In the genomic region with DNA sequence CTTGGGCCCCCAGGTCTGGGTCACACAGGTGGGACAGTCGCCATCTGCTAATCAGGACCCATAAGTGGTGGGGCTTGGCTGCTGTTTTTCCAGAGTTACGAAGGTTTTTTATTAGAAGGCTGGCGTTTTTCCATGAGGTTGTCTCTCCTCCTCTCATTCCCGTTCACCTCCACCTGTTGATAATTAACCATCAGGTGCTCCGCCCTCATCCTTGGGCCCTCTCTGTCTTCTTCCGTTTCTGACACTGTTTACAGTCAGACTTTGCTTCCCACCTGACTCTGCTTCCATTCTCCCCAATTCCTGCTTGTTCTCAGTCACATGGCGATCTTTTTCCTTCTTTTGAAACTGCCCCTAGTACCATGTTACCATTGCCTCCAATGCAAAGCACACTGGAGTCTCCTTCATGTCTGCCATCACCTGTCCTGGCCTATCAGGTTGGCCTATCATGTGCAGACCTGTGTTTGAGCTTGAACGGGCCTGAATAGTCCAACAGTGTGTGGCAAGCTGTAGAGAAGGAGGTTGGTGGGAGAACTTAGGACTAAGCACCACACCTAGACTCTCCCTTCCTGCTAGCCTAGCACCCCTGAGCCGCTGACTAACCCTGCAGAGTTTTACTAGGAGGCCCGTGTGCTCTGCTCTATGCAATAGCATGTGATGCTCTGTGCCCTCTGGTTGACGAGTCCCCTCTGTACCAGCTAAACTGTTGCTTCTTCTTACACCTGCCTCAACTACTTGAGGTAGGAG, we compare ENCODE assay signal across 20 mouse cellular contexts.
DNase-seq lines count a peak whose midpoint lies in the region; ATAC-seq and TF ChIP-seq lines count a peak whose summit lies in the region.
"Had no signal": no experiment of that assay in that cellular context is flagged by ENCODE, and none has a peak within 500 bp of the region (broad histone marks: within the 10 kb centered on the region; RNA-seq: fewer than 3 reads in every experiment).

No protein-coding gene starts in this region.

- ATAC-seq in intestine, postnatal 0 days, result peak; percentile 84
- ATAC-seq in stomach, embryonic 14.5 days (ENCODE audit: insufficient number of reproducible peaks, insufficient read depth, low FRiP score, low read depth), result no peak
- no peak for ATAC-seq in hindbrain, embryonic 13.5 days (ENCODE audit: low FRiP score)
- ATAC-seq in heart, embryonic 12.5 days (ENCODE audit: insufficient number of reproducible peaks, low FRiP score), result no peak
- ATAC-seq: inflammation-experienced regulatory T-cells, adult 6 months; Patski had no signal

- H3K4me2 ChIP-seq in intestine, postnatal 0 days (replicated peaks; ENCODE audit: low read depth), result peak overlapping the region; percentile 44
- H3K4me2 ChIP-seq in stomach, embryonic 14.5 days (replicated peaks; ENCODE audit: low read depth, low read length), result no peak overlapping the region
- H3K4me2 ChIP-seq in hindbrain, embryonic 13.5 days, result no peak overlapping the region
- H3K4me2 ChIP-seq in heart, embryonic 12.5 days, result no peak overlapping the region
- H3K4me2 ChIP-seq: embryonic facial prominence, embryonic 12.5 days; heart, embryonic 15.5 days; lung, embryonic 14.5 days; midbrain, embryonic 11.5 days had no signal

- no peaks in the 10 kb centered on the region; the same call in 1 of the 2 replicates for H3K79me2 ChIP-seq in liver, adult 2 months (ENCODE audit: control insufficient read depth, insufficient read depth, low read length)

- H3K27ac ChIP-seq in liver, adult 2 months (replicated peaks; ENCODE audit: insufficient read depth, low read depth, low read length), result peak overlapping the region; percentile 76
- H3K27ac ChIP-seq in intestine, postnatal 0 days (ENCODE audit: low read depth, low read length), result peak overlapping the region; percentile 89
- peak overlapping the region; percentile 50; the same call in 1 of the 2 replicates for H3K27ac ChIP-seq in stomach, embryonic 14.5 days (ENCODE audit: low read length)
- no peak overlapping the region for H3K27ac ChIP-seq in hindbrain, embryonic 13.5 days
- H3K27ac ChIP-seq in heart, embryonic 12.5 days (ENCODE audit: poor library complexity, severe bottlenecking), result no peak overlapping the region
- H3K27ac ChIP-seq: embryonic facial prominence, embryonic 12.5 days; forebrain, embryonic 10.5 days; heart, embryonic 15.5 days; hindbrain, embryonic 10.5 days had no signal

- H3K27me3 ChIP-seq in liver, adult 2 months (ENCODE audit: control insufficient read depth, insufficient read depth, low read length), result no peaks in the 10 kb centered on the region
- no peaks in the 10 kb centered on the region for H3K27me3 ChIP-seq in intestine, postnatal 0 days (replicated peaks; ENCODE audit: control insufficient read depth, insufficient read depth, low read length)
- no peaks in the 10 kb centered on the region for H3K27me3 ChIP-seq in stomach, embryonic 14.5 days (ENCODE audit: control insufficient read depth, insufficient read depth, low read length)
- no peaks in the 10 kb centered on the region for H3K27me3 ChIP-seq in hindbrain, embryonic 13.5 days
- H3K27me3 ChIP-seq in heart, embryonic 12.5 days (replicated peaks), result no peaks in the 10 kb centered on the region
- H3K27me3 ChIP-seq: embryonic facial prominence, embryonic 12.5 days; heart, embryonic 15.5 days; Patski had no signal

- H3K9me3 ChIP-seq in intestine, postnatal 0 days (ENCODE audit: control insufficient read depth), result no peaks in the 10 kb centered on the region
- no peaks in the 10 kb centered on the region for H3K9me3 ChIP-seq in stomach, embryonic 14.5 days (ENCODE audit: control insufficient read depth, low read depth, low read length)
- H3K9me3 ChIP-seq in hindbrain, embryonic 13.5 days, result no peaks in the 10 kb centered on the region
- no peaks in the 10 kb centered on the region for H3K9me3 ChIP-seq in heart, embryonic 12.5 days (replicated peaks)
- H3K9me3 ChIP-seq: embryonic facial prominence, embryonic 12.5 days; forebrain, embryonic 10.5 days; heart, embryonic 15.5 days; hindbrain, embryonic 10.5 days had no signal

- peak; percentile 86 for DNase-seq in liver, adult 2 months (ENCODE audit: extremely low read depth, low read depth, low spot score)
- no peak for DNase-seq in liver
- DNase-seq in kidney, postnatal 25 days, result peak; percentile 89 to 91
- no peak for DNase-seq in adrenal gland, adult 2 months
- DNase-seq: B cell, adult 2 months; left cerebral cortex, postnatal 4 days; lung, embryonic 14.5 days; spleen, adult 18-20 months; thymus, adult 18-20 months had no signal

- 0 out of 2 replicates have a peak overlapping the region, but pooled peaks have one; percentile 22 for H3K9ac ChIP-seq in liver, adult 2 months (ENCODE audit: low read depth, low read length)
- 0 out of 2 replicates have a peak overlapping the region, but pooled peaks have one; percentile 26 for H3K9ac ChIP-seq in intestine, postnatal 0 days (ENCODE audit: low read depth, low read length)
- H3K9ac ChIP-seq in stomach, embryonic 14.5 days (replicated peaks; ENCODE audit: low read depth, low read length), result no peak overlapping the region
- no peak overlapping the region for H3K9ac ChIP-seq in hindbrain, embryonic 13.5 days
- no peak overlapping the region for H3K9ac ChIP-seq in heart, embryonic 12.5 days
- H3K9ac ChIP-seq: embryonic facial prominence, embryonic 12.5 days; heart, embryonic 15.5 days; lung, embryonic 14.5 days had no signal

- no peak for TF ChIP-seq CTCF in liver, adult 2 months (IDR thresholded peaks at IDR 0.05; ENCODE audit: low read depth, low read length)
- no peak for TF ChIP-seq CTCF in intestine, postnatal 0 days (IDR thresholded peaks at IDR 0.05; ENCODE audit: low read depth)

- H3K4me1 ChIP-seq in liver, adult 2 months (ENCODE audit: control insufficient read depth, insufficient read depth, low read length), result peaks cover 21% of the 10 kb centered on the region
- peaks cover 26% of the 10 kb centered on the region; the same call in 1 of the 2 replicates for H3K4me1 ChIP-seq in intestine, postnatal 0 days (replicated peaks; ENCODE audit: control insufficient read depth, insufficient read depth, low read length)
- H3K4me1 ChIP-seq in stomach, embryonic 14.5 days (ENCODE audit: control insufficient read depth, insufficient read depth, low read length), result peaks cover 3% of the 10 kb centered on the region; the same call in 1 of the 2 replicates
- H3K4me1 ChIP-seq in hindbrain, embryonic 13.5 days (replicated peaks), result no peaks in the 10 kb centered on the region
- H3K4me1 ChIP-seq in heart, embryonic 12.5 days (replicated peaks), result peaks cover 9% of the 10 kb centered on the region; the same call in 1 of the 2 replicates
- H3K4me1 ChIP-seq: embryonic facial prominence, embryonic 12.5 days had no signal

- no peak for TF ChIP-seq POLR2A in liver, adult 2 months (IDR thresholded peaks at IDR 0.05; ENCODE audit: extremely low read depth, insufficient read depth, low read length)

- H3K4me3 ChIP-seq in liver, adult 2 months (ENCODE audit: insufficient read depth, low read depth, low read length), result no peak overlapping the region
- H3K4me3 ChIP-seq in intestine, postnatal 0 days (ENCODE audit: low read depth, low read length), result no peak overlapping the region
- no peak overlapping the region for H3K4me3 ChIP-seq in stomach, embryonic 14.5 days (ENCODE audit: low read depth, low read length)
- H3K4me3 ChIP-seq in hindbrain, embryonic 13.5 days, result no peak overlapping the region
- no peak overlapping the region for H3K4me3 ChIP-seq in heart, embryonic 12.5 days
- H3K4me3 ChIP-seq: embryonic facial prominence, embryonic 12.5 days; forebrain, embryonic 10.5 days; heart, embryonic 15.5 days; hindbrain, embryonic 10.5 days had no signal

- H3K36me3 ChIP-seq in liver, adult 2 months (ENCODE audit: control insufficient read depth, insufficient read depth, low read length), result peaks cover 19% of the 10 kb centered on the region; the same call in 1 of the 2 replicates
- 0 out of 2 replicates have a peak, but pooled peaks cover 12% of the 10 kb centered on the region for H3K36me3 ChIP-seq in intestine, postnatal 0 days (ENCODE audit: control insufficient read depth, insufficient read depth)
- H3K36me3 ChIP-seq in stomach, embryonic 14.5 days (ENCODE audit: control insufficient read depth, insufficient read depth, low read length), result no peaks in the 10 kb centered on the region
- H3K36me3 ChIP-seq in hindbrain, embryonic 13.5 days, result no peaks in the 10 kb centered on the region
- H3K36me3 ChIP-seq in heart, embryonic 12.5 days, result peaks cover 5% of the 10 kb centered on the region; the same call in 1 of the 2 replicates
- H3K36me3 ChIP-seq: embryonic facial prominence, embryonic 12.5 days; forebrain, embryonic 10.5 days had no signal

- WGBS in liver, adult 2 months, result 47% methylated on average over 11 of the region's 11 CpGs
- WGBS in intestine, postnatal 0 days, result 46% methylated on average over 11 of the region's 11 CpGs
- WGBS in stomach, embryonic 14.5 days, result 70% methylated on average over 11 of the region's 11 CpGs
- 89% methylated on average over 11 of the region's 11 CpGs for WGBS in hindbrain, embryonic 13.5 days
- WGBS in heart, embryonic 12.5 days, result 85% methylated on average over 11 of the region's 11 CpGs

Comparison
In these comparisons a context has a peak if more than half of its experiments do, and no peak if none do; other contexts are left out.
1. DNase-seq: peak in liver, adult 2 months (single experiment) and kidney, postnatal 25 days (2 of 2); none in liver (single experiment) and adrenal gland, adult 2 months (single experiment).
2. H3K27ac ChIP-seq: peak in liver, adult 2 months (single experiment), intestine, postnatal 0 days (single experiment) and stomach, embryonic 14.5 days (single experiment); none in hindbrain, embryonic 13.5 days (single experiment) and heart, embryonic 12.5 days (single experiment).
3. H3K9ac ChIP-seq: peak in liver, adult 2 months (single experiment) and intestine, postnatal 0 days (single experiment); none in stomach, embryonic 14.5 days (single experiment), hindbrain, embryonic 13.5 days (single experiment) and heart, embryonic 12.5 days (single experiment).